Mouse (Mus musculus) frontal cortex, postnatal 36 days (tissue): Measurements from ENCODE around the gene Birc7.

Experiments used
- DNase-seq, 2 experiments: peaks; one replicate each; pipeline ENCODE4 v3.0.0; 2022; ENCODE audit warnings: low spot score in 2 of 2

Birc7 gene

GRCm38 (mm10) chr2:180928723-180929122, at the start of gene Birc7:
Birc7 (plus strand) TSS chr2:180929023.
- no peak for DNase-seq

- DNase-seq: peak in 1 of 2 experiments; percentile 76
Measured at GRCm38 (mm10) chr2:180879365-180880067, 49.3 kb upstream of the Birc7 start.

GRCm38 (mm10) chr2:180881281-180881680, 47.5 kb upstream of the Birc7 start:
- no peak for DNase-seq

GRCm38 (mm10) chr2:180885270-180885669, 43.6 kb upstream of the Birc7 start:
- DNase-seq: no peak

- DNase-seq: no peak
Measured at GRCm38 (mm10) chr2:180889271-180889920, 39.4 kb upstream of the Birc7 start.

GRCm38 (mm10) chr2:180889921-180890280, 38.9 kb upstream of the Birc7 start:
- no peak for DNase-seq

GRCm38 (mm10) chr2:180890422-180891074, 38.3 kb upstream of the Birc7 start:
- DNase-seq: peak in 1 of 2 experiments; percentile 33

- DNase-seq: peak; percentile 78 to 87
Measured at GRCm38 (mm10) chr2:180891075-180891834, 37.6 kb upstream of the Birc7 start.

- DNase-seq: no peak
Measured at GRCm38 (mm10) chr2:180891835-180892323, 36.9 kb upstream of the Birc7 start.

- DNase-seq: peak; percentile 91 to 94
Measured at GRCm38 (mm10) chr2:180892841-180893521, 35.8 kb upstream of the Birc7 start.

GRCm38 (mm10) chr2:180893537-180894028, 35.2 kb upstream of the Birc7 start:
- DNase-seq: peak in 1 of 2 experiments; percentile 39

GRCm38 (mm10) chr2:180894029-180894623, 34.7 kb upstream of the Birc7 start:
- DNase-seq: peak in 1 of 2 experiments; percentile 29

GRCm38 (mm10) chr2:180894734-180895133, 34.1 kb upstream of the Birc7 start:
- peak; percentile 93 to 95 for DNase-seq

- DNase-seq: peak; percentile 24 to 37
Measured at GRCm38 (mm10) chr2:180895321-180895720, 33.5 kb upstream of the Birc7 start.

- peak; percentile 28 to 42 for DNase-seq
Measured at GRCm38 (mm10) chr2:180895837-180896525, 32.8 kb upstream of the Birc7 start.

GRCm38 (mm10) chr2:180896819-180897625, 31.8 kb upstream of the Birc7 start:
- peak; percentile 57 to 63 for DNase-seq

GRCm38 (mm10) chr2:180897857-180898256, 31.0 kb upstream of the Birc7 start:
- peak in 1 of 2 experiments; percentile 44 for DNase-seq

GRCm38 (mm10) chr2:180902086-180902485, 26.7 kb upstream of the Birc7 start:
- peak in 1 of 2 experiments; percentile 34 for DNase-seq
